Mouse (Mus musculus) forebrain, embryonic 14.5 days (tissue): ENCODE results near the gene Csf2rb2. TPM values are rescaled to one million over a fixed set of nuclear protein-coding genes. Genes with fewer than 3 reads are reported as not detected.

ENCODE experiments used
- ATAC-seq: fragments of 200-750 bp; cut with Nextera tagmentation; 2 replicates; pipeline ENCODE4 v1.8.0; 2017; ENCODE audit warnings: mild to moderate bottlenecking, moderate library complexity
- DNase-seq: peaks from one replicate; pipeline ENCODE4 v3.0.0-alpha.2; 2015; ENCODE audit warnings: low spot score
- H3K27ac ChIP-seq: fragments of 300-500 bp; sonication (generic); 2 replicates; pipeline ENCODE4 v1.5.1; 2014; ENCODE audit warnings: low read depth, mild to moderate bottlenecking, control low read depth, low read length, moderate library complexity
- H3K27me3 ChIP-seq: fragments of 300-500 bp; sonication (generic); replicated peaks from 2 replicates; pipeline ENCODE4 v1.6.1; 2014; ENCODE audit warnings: low read length, control low read depth, mixed read lengths; ENCODE audit not compliant: control insufficient read depth, insufficient read depth
- H3K36me3 ChIP-seq: fragments of 300-500 bp; sonication (generic); 2 replicates; pipeline ENCODE4 v1.6.1; 2014; ENCODE audit warnings: low read length, control low read depth; ENCODE audit not compliant: control insufficient read depth, insufficient read depth
- H3K4me1 ChIP-seq: fragments of 300-500 bp; sonication (generic); 2 replicates; pipeline ENCODE4 v1.6.1; 2014; ENCODE audit warnings: antibody characterized with exemption, low read length, control low read depth; ENCODE audit not compliant: control insufficient read depth, insufficient read depth
- H3K4me2 ChIP-seq: fragments of 300-500 bp; sonication (generic); 2 replicates; pipeline ENCODE4 v1.6.1; 2014; ENCODE audit warnings: mild to moderate bottlenecking, control low read depth, low read length
- H3K4me3 ChIP-seq: fragments of 300-500 bp; sonication (generic); 2 replicates; pipeline ENCODE4 v1.5.1; 2014; ENCODE audit warnings: low read depth, low read length, control low read depth
- H3K9ac ChIP-seq: fragments of 300-500 bp; sonication (generic); 2 replicates; pipeline ENCODE4 v1.6.1; 2014; ENCODE audit warnings: mild to moderate bottlenecking, low read length, control low read depth, moderate library complexity
- H3K9me3 ChIP-seq: fragments of 300-500 bp; sonication (generic); replicated peaks from 2 replicates; pipeline ENCODE4 v1.6.1; 2016; ENCODE audit warnings: low read length, control low read depth, mixed read lengths; ENCODE audit not compliant: control insufficient read depth
- WGBS: fragments of 180-500 bp; shearing (Covaris S2); extraction: QIAGEN DNeasy Blood & Tissue Kit; methylation state at CpG from one replicate; pipeline ENCODE4 v1.1.7; 2014; 5-methylcytosine and 5-hydroxymethylcytosine counted together
- polyA plus RNA-seq: library from polyadenylated mRNA; unstranded; fragments of >200 nt; fragmentation: Nextera tagmentation; extraction: Ambion mirVana; gene quantifications from 2 replicates; pipeline ENCODE4 v1.2.1, GENCODE M21; 2014

Csf2rb2 gene
- polyA plus RNA-seq, 1 experiment from 2014 or later: not detected

DNA sequence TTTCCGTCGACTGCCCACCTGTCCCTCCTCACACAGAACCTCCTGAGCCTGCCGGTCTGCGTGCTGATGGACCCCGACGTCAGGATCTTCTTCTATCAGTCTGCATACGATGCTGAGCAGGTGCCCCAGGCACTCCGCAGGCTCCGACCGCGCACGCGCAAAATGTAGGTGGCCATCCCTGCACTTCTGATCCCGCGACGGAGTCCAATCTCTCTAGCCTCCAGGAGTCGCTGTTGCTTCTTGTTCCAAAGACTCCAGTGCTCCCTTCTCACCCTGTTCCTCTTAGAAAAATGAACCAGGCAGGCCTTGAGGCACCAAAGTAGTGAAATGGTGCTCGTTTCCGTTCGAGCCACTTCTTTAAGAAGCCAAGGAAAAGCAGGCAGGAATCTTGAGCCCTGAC lies 50.8 kb downstream of the Csf2rb2 start:
- no peaks in the 10 kb centered on the region for H3K4me1 ChIP-seq
- no peak overlapping the region for H3K27ac ChIP-seq
- H3K36me3 ChIP-seq: no peaks in the 10 kb centered on the region
- no peak overlapping the region for H3K9ac ChIP-seq
- no peaks in the 10 kb centered on the region for H3K27me3 ChIP-seq
- no peaks in the 10 kb centered on the region for H3K9me3 ChIP-seq
- WGBS: 21% methylated on average over 20 of the region's 20 CpGs
- ATAC-seq (no peak), DNase-seq (peak; percentile 69)
- H3K4me3 ChIP-seq: no peak overlapping the region
- no peak overlapping the region for H3K4me2 ChIP-seq

- H3K9ac ChIP-seq: no peak overlapping the region
- H3K9me3 ChIP-seq: no peaks in the 10 kb centered on the region
- H3K27ac ChIP-seq: no peak overlapping the region
- H3K4me1 ChIP-seq: no peaks in the 10 kb centered on the region
- DNase-seq (no peak), ATAC-seq (no peak)
- WGBS: 74% methylated on average over 3 of the region's 3 CpGs
- H3K27me3 ChIP-seq: no peaks in the 10 kb centered on the region
- H3K36me3 ChIP-seq: no peaks in the 10 kb centered on the region
- no peak overlapping the region for H3K4me3 ChIP-seq
- no peak overlapping the region for H3K4me2 ChIP-seq
Observed at GRCm38 (mm10) chr15:78248410-78248809, 57.1 kb downstream of the Csf2rb2 start.

DNA sequence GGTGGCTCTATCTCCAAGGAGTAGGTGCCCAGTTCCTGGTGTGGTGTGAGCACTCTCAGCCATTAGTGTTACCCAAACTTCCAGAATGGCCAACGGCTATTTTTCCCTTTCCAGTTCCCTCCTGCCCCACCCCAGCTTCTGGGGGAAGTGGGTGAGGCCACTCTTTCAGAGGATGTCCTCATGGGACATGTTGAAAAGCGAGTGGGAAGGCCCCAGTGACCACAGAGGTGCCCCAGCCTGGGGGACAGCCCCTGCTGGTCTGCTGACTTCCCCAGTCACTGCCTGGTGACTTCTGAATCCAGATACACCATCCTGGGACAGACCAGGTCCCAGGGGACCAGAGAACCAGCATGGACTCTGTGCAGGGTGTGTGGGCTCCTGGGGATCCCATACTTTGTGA lies 57.9 kb downstream of the Csf2rb2 start:
- ATAC-seq (no peak), DNase-seq (no peak)
- no peaks in the 10 kb centered on the region for H3K36me3 ChIP-seq
- no peak overlapping the region for H3K9ac ChIP-seq
- H3K9me3 ChIP-seq: no peaks in the 10 kb centered on the region
- H3K27me3 ChIP-seq: no peaks in the 10 kb centered on the region
- H3K4me1 ChIP-seq: no peaks in the 10 kb centered on the region
- H3K27ac ChIP-seq: no peak overlapping the region
- WGBS: 52% methylated on average over 2 of the region's 2 CpGs
- no peak overlapping the region for H3K4me2 ChIP-seq
- H3K4me3 ChIP-seq: no peak overlapping the region

- 83% methylated on average over 18 of the region's 18 CpGs for WGBS
- Histone ChIP-seq H3K9me3 (no peaks in the 10 kb centered on the region), H3K9ac (no peak overlapping the region), H3K27ac (no peak overlapping the region), H3K36me3 (no peaks in the 10 kb centered on the region), H3K4me3 (no peak overlapping the region), H3K4me1 (no peaks in the 10 kb centered on the region), H3K27me3 (no peaks in the 10 kb centered on the region), H3K4me2 (no peak overlapping the region)
- no peak for ATAC-seq
- no peak for DNase-seq
Observed at GRCm38 (mm10) chr15:78246143-78247116, 59.1 kb downstream of the Csf2rb2 start.

DNA sequence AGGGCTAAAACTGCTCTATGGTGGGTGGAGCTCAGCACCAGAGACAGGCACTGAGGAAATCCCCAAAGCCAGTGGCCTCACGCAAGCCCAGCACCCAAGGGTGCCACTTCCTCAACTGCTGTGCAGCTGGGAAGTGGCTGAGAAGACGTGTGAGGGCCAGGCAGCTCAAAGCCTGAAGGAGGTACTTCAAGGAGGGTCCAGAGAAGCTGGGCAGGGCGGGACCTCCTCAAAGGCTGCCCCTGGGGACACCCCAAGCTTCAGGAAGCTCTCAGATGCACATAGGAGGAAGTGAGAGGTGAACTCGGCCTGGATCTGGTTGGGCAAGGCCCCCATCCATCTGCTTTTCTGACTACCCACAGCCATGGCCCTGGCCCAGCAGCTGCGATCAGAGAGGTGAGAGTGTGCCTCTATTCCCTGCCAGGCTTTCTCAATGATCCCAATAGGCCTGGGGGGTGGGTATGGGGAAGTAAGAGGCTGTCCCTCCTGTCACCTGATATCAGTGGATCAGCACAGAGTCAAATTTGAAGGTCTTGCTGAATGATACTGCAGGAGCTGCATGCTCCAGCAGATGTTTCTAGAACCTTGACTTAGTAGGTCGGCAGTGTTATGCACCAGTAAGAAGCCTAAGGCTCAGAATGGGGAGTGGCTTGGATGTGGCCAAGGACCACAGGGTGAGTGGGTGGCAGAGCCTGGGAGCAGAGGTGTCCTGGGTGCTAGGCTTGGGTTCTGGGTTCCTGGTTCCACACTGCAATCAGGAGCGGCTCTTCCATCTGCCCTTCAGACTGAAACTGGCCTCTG lies 60.6 kb downstream of the Csf2rb2 start, which contains the start of gene Ncf4:
Ncf4 (plus strand) TSS at position 107 of the 798 bp plus-strand sequence.
- Histone ChIP-seq H3K4me2 (no peak within 1 kb of the TSS), H3K36me3 (no peaks in the 10 kb centered on the region), H3K9ac (no peak within 1 kb of the TSS), H3K4me3 (no peak within 1 kb of the TSS), H3K4me1 (no peaks in the 10 kb centered on the region), H3K27me3 (no peaks in the 10 kb centered on the region), H3K9me3 (no peaks in the 10 kb centered on the region), H3K27ac (no peak within 1 kb of the TSS)
- no peak for DNase-seq
- no peak for ATAC-seq
- WGBS: 74% methylated on average over 7 of the region's 7 CpGs

- no peak overlapping the region for H3K9ac ChIP-seq
- no peaks in the 10 kb centered on the region for H3K4me1 ChIP-seq
- no peak overlapping the region for H3K4me3 ChIP-seq
- H3K27ac ChIP-seq: no peak overlapping the region
- DNase-seq (peak; percentile 16), ATAC-seq (no peak)
- H3K27me3 ChIP-seq: no peaks in the 10 kb centered on the region
- H3K9me3 ChIP-seq: no peaks in the 10 kb centered on the region
- H3K4me2 ChIP-seq: no peak overlapping the region
- WGBS: 69% methylated on average over 6 of the region's 6 CpGs
- H3K36me3 ChIP-seq: no peaks in the 10 kb centered on the region
Observed at GRCm38 (mm10) chr15:78243774-78244173, 61.7 kb downstream of the Csf2rb2 start.

GRCm38 (mm10) chr15:78243061-78243460 lies 62.5 kb downstream of the Csf2rb2 start:
- H3K27me3 ChIP-seq: no peaks in the 10 kb centered on the region
- no peak overlapping the region for H3K9ac ChIP-seq
- no peak overlapping the region for H3K4me3 ChIP-seq
- DNase-seq: no peak
- no peaks in the 10 kb centered on the region for H3K4me1 ChIP-seq
- H3K4me2 ChIP-seq: no peak overlapping the region
- no peaks in the 10 kb centered on the region for H3K36me3 ChIP-seq
- no peak for ATAC-seq
- H3K9me3 ChIP-seq: no peaks in the 10 kb centered on the region
- no peak overlapping the region for H3K27ac ChIP-seq
- 80% methylated on average over 8 of the region's 8 CpGs for WGBS

- ATAC-seq (no peak), DNase-seq (no peak)
- no peaks in the 10 kb centered on the region for H3K9me3 ChIP-seq
- no peak overlapping the region for H3K4me2 ChIP-seq
- H3K27ac ChIP-seq: no peak overlapping the region
- no peak overlapping the region for H3K9ac ChIP-seq
- no peak overlapping the region for H3K4me3 ChIP-seq
- no peaks in the 10 kb centered on the region for H3K27me3 ChIP-seq
- no peaks in the 10 kb centered on the region for H3K36me3 ChIP-seq
- WGBS: 42% methylated on average over 11 of the region's 11 CpGs
- H3K4me1 ChIP-seq: no peaks in the 10 kb centered on the region
Observed at GRCm38 (mm10) chr15:78241335-78241734, 64.2 kb downstream of the Csf2rb2 start.
